ENCODE assay signal across 17 mouse cellular contexts in genomic region chr5:67241713-67242112, GRCm38 (mm10).
"Had no signal": no experiment of that assay in that cellular context is flagged by ENCODE, and none has a peak within 500 bp of the region (broad histone marks: within the 10 kb centered on the region; RNA-seq: fewer than 3 reads in every experiment).

No protein-coding gene starts in this region.

- H3K9ac ChIP-seq: liver, embryonic 14.5 days; lung, embryonic 14.5 days; midbrain, embryonic 13.5 days had no signal

- H3K9me3 ChIP-seq: midbrain, embryonic 10.5 days; midbrain, embryonic 13.5 days had no signal

- H3K4me1 ChIP-seq: midbrain, embryonic 10.5 days; midbrain, embryonic 13.5 days had no signal

- ATAC-seq: midbrain, embryonic 13.5 days; midbrain, embryonic 16.5 days had no signal

- H3K27ac ChIP-seq: liver, embryonic 14.5 days; midbrain, embryonic 10.5 days; midbrain, embryonic 13.5 days had no signal

- H3K4me3 ChIP-seq: midbrain, embryonic 10.5 days; midbrain, embryonic 13.5 days; myocyte had no signal

- H3K36me3 ChIP-seq: midbrain, embryonic 10.5 days; midbrain, embryonic 13.5 days had no signal

- H3K4me2 ChIP-seq: lung, embryonic 14.5 days; midbrain, embryonic 13.5 days had no signal

- DNase-seq: lung, adult 18-20 months; lung, embryonic 14.5 days; lung, postnatal 10 days; lung, postnatal 4 days; retina, postnatal 1 day; right cerebral cortex, adult 18-20 months; right cerebral cortex, postnatal 25 days; right cerebral cortex, postnatal 4 days; spleen, adult 18-20 months; thymus, adult 18-20 months; thymus, postnatal 14 days; thymus, postnatal 36 days had no signal
